Mouse (Mus musculus): ENCODE results near the gene Farp2.

- TF ChIP-seq CTCF (IDR thresholded peaks at IDR 0.05) = no peak; the same call in 1 of the 2 replicates
- TF ChIP-seq EP300 (IDR thresholded peaks at IDR 0.05) = no peak
Observed at GRCm38 (mm10) chr1:93635091-93635579, 123.3 kb downstream of the Farp2 start.

Measured in lung, postnatal 0 days (tissue).